Mouse (Mus musculus) liver, postnatal 0 days (tissue): Measurements from ENCODE around the gene Akt2.

Experiments
- CTCF ChIP-seq: sonication (generic); IDR thresholded peaks from 2 replicates; pipeline ENCODE4 v1.5.1; 2016; ENCODE audit warnings: antibody characterized with exemption, low read depth
- EP300 ChIP-seq: IDR thresholded peaks from 2 replicates; pipeline ENCODE4 v1.6.1; 2016; ENCODE audit warnings: antibody characterized with exemption, low read depth, mild to moderate bottlenecking

GRCm38 (mm10) chr7:27542392-27543033, 48.8 kb upstream of the Akt2 start:
- TF ChIP-seq CTCF (no peak), EP300 (no peak)
